Mouse (Mus musculus): ENCODE data around the gene Paip2b. TPM values are rescaled to one million over a fixed set of nuclear protein-coding genes. Genes with fewer than 3 reads are reported as not detected.
A peak's percentile ranks its signal among the peaks of the same experiment; 100 is the strongest.

Gene Paip2b
- total and polyA plus RNA-seq, 2 experiments from 2014 or later: 30.8 to 45.3 TPM

GRCm38 (mm10) chr6:83774126-83774525, 57.4 kb downstream of the Paip2b start:
- H3K36me3 ChIP-seq (ENCODE audit: insufficient read depth, low read length): peaks cover 24% of the 10 kb centered on the region; the same call in 1 of the 2 replicates
- no peaks in the 10 kb centered on the region for H3K27me3 ChIP-seq (ENCODE audit: insufficient read depth, low read length)
- no peak overlapping the region for H3K27ac ChIP-seq
- DNase-seq (ENCODE audit: low spot score) (no peak), ATAC-seq (no peak)
- no peak overlapping the region for H3K9ac ChIP-seq (replicated peaks; ENCODE audit: low read length)
- peak overlapping the region; percentile 92 for H3K4me3 ChIP-seq (ENCODE audit: low read length)
- WGBS: 63% methylated on average over 9 of the region's 9 CpGs
- no peak for TF ChIP-seq CTCF (IDR thresholded peaks at IDR 0.05; ENCODE audit: low read depth)
- H3K4me1 ChIP-seq (ENCODE audit: insufficient read depth, low read length): peaks cover 12% of the 10 kb centered on the region; the same call in 1 of the 2 replicates
- no peaks in the 10 kb centered on the region for H3K9me3 ChIP-seq (ENCODE audit: low read length)
- peak overlapping the region; percentile 67 for H3K4me2 ChIP-seq (ENCODE audit: low read depth, low read length)

GRCm38 (mm10) chr6:83768485-83768884, 63.1 kb downstream of the Paip2b start:
- H3K27me3 ChIP-seq (ENCODE audit: insufficient read depth, low read length): 0 out of 2 replicates have a peak, but pooled peaks cover 12% of the 10 kb centered on the region

GRCm38 (mm10) chr6:83766982-83767381, 64.6 kb downstream of the Paip2b start:
- TF ChIP-seq CTCF (IDR thresholded peaks at IDR 0.05; ENCODE audit: low read depth): no peak
- H3K4me1 ChIP-seq (ENCODE audit: insufficient read depth, low read length): no peaks in the 10 kb centered on the region
- no peak overlapping the region for H3K9ac ChIP-seq (replicated peaks; ENCODE audit: low read length)
- no peak overlapping the region for H3K4me2 ChIP-seq (ENCODE audit: low read depth, low read length)
- H3K27ac ChIP-seq: no peak overlapping the region
- ATAC-seq (no peak), DNase-seq (ENCODE audit: low spot score) (no peak)
- peaks cover 25% of the 10 kb centered on the region; the same call in 1 of the 2 replicates for H3K27me3 ChIP-seq (ENCODE audit: insufficient read depth, low read length)
- WGBS: 90% methylated on average over 3 of the region's 3 CpGs
- H3K9me3 ChIP-seq (ENCODE audit: low read length): no peaks in the 10 kb centered on the region
- peaks cover 28% of the 10 kb centered on the region; the same call in 1 of the 2 replicates for H3K36me3 ChIP-seq (ENCODE audit: insufficient read depth, low read length)
- no peak overlapping the region for H3K4me3 ChIP-seq (ENCODE audit: low read length)

More at GRCm38 (mm10) chr6:83768485-83768884, 63.1 kb downstream of the Paip2b start:
- no peak overlapping the region for H3K4me3 ChIP-seq (ENCODE audit: low read length)
- no peak for TF ChIP-seq CTCF (IDR thresholded peaks at IDR 0.05; ENCODE audit: low read depth)
- WGBS: 83% methylated on average over 5 of the region's 5 CpGs
- H3K27ac ChIP-seq: no peak overlapping the region
- H3K4me2 ChIP-seq (ENCODE audit: low read depth, low read length): no peak overlapping the region
- H3K36me3 ChIP-seq (ENCODE audit: insufficient read depth, low read length): peaks cover 30% of the 10 kb centered on the region; the same call in 1 of the 2 replicates
- ATAC-seq: no peak
- H3K9me3 ChIP-seq (ENCODE audit: low read length): no peaks in the 10 kb centered on the region
- DNase-seq (ENCODE audit: low spot score): no peak
- H3K9ac ChIP-seq (replicated peaks; ENCODE audit: low read length): no peak overlapping the region
- 0 out of 2 replicates have a peak, but pooled peaks cover under 1% of the 10 kb centered on the region for H3K4me1 ChIP-seq (ENCODE audit: insufficient read depth, low read length)

- peaks cover 44% of the 10 kb centered on the region for H3K27me3 ChIP-seq (ENCODE audit: insufficient read depth, low read length)
- peak overlapping the region; percentile 16 for H3K4me3 ChIP-seq (ENCODE audit: low read length)
- no peak overlapping the region for H3K27ac ChIP-seq
- peak; percentile 15 for DNase-seq (ENCODE audit: low spot score)
- ATAC-seq: 0 out of 2 replicates have a peak, but pooled peaks have one; percentile 33
- H3K4me2 ChIP-seq (ENCODE audit: low read depth, low read length): peak overlapping the region; percentile 46
- 4% methylated on average over 35 of the region's 35 CpGs for WGBS
- 0 out of 2 replicates have a peak, but pooled peaks cover 3% of the 10 kb centered on the region for H3K36me3 ChIP-seq (ENCODE audit: insufficient read depth, low read length)
- no peaks in the 10 kb centered on the region for H3K4me1 ChIP-seq (ENCODE audit: insufficient read depth, low read length)
- TF ChIP-seq CTCF (IDR thresholded peaks at IDR 0.05; ENCODE audit: low read depth): 0 out of 2 replicates have a peak, but pooled peaks have one; percentile 9
- no peak overlapping the region; the same call in 1 of the 2 replicates for H3K9ac ChIP-seq (replicated peaks; ENCODE audit: low read length)
- no peaks in the 10 kb centered on the region for H3K9me3 ChIP-seq (ENCODE audit: low read length)
Measured at GRCm38 (mm10) chr6:83762880-83763431, 68.6 kb downstream of the Paip2b start.

- no peak for ATAC-seq
- no peak for DNase-seq (ENCODE audit: low spot score)
- H3K27ac ChIP-seq: no peak within 1 kb of the TSS
- H3K36me3 ChIP-seq (ENCODE audit: insufficient read depth, low read length): 0 out of 2 replicates have a peak, but pooled peaks cover 3% of the 10 kb centered on the region
- no peak within 1 kb of the TSS; the same call in 1 of the 2 replicates for H3K9ac ChIP-seq (replicated peaks; ENCODE audit: low read length)
- no peak for TF ChIP-seq CTCF (IDR thresholded peaks at IDR 0.05; ENCODE audit: low read depth)
- H3K27me3 ChIP-seq (ENCODE audit: insufficient read depth, low read length): peaks cover 48% of the 10 kb centered on the region
- H3K9me3 ChIP-seq (ENCODE audit: low read length): no peaks in the 10 kb centered on the region
- 31% methylated on average over 6 of the region's 6 CpGs for WGBS
- no peaks in the 10 kb centered on the region for H3K4me1 ChIP-seq (ENCODE audit: insufficient read depth, low read length)
- peak within 1 kb of the TSS; percentile 16 for H3K4me3 ChIP-seq (ENCODE audit: low read length)
- H3K4me2 ChIP-seq (ENCODE audit: low read depth, low read length): peak within 1 kb of the TSS; percentile 46
Measured at GRCm38 (mm10) chr6:83762344-83762743, 69.2 kb downstream of the Paip2b start, which contains the start of gene Ankrd53. Gene Ankrd53, plus strand, starts transcription at chr6:83762644.

GRCm38 (mm10) chr6:83756051-83756450, 75.5 kb downstream of the Paip2b start:
- peaks cover 25% of the 10 kb centered on the region for H3K27me3 ChIP-seq (ENCODE audit: insufficient read depth, low read length)
- ATAC-seq: no peak
- WGBS: 73% methylated on average over 9 of the region's 9 CpGs

More at GRCm38 (mm10) chr6:83756051-83756450, 75.5 kb downstream of the Paip2b start:
- H3K4me3 ChIP-seq (ENCODE audit: low read length): no peak overlapping the region
- DNase-seq (ENCODE audit: low spot score): no peak
- H3K9me3 ChIP-seq (ENCODE audit: low read length): no peaks in the 10 kb centered on the region
- TF ChIP-seq CTCF (IDR thresholded peaks at IDR 0.05; ENCODE audit: low read depth): no peak
- H3K36me3 ChIP-seq (ENCODE audit: insufficient read depth, low read length): no peaks in the 10 kb centered on the region
- H3K4me1 ChIP-seq (ENCODE audit: insufficient read depth, low read length): no peaks in the 10 kb centered on the region
- H3K27ac ChIP-seq: no peak overlapping the region
- no peak overlapping the region for H3K4me2 ChIP-seq (ENCODE audit: low read depth, low read length)
- H3K9ac ChIP-seq (replicated peaks; ENCODE audit: low read length): no peak overlapping the region

Other genes starting within 250 kb of the Paip2b start
- 0.05 and 0.11 TPM in 2 replicates for gene Clec4f, start 175.6 kb downstream of the Paip2b start, total RNA-seq (2014; rRNA removed)
- gene Clec4f, start 175.6 kb downstream of the Paip2b start, polyA plus RNA-seq (2015; fragmentation: Nextera tagmentation; extraction: Ambion mirVana): 0.09 TPM in 1 of 2 replicates, not detected in the other
- not detected in 2 replicates for gene Cd207, start 153.9 kb downstream of the Paip2b start, total RNA-seq (2014; rRNA removed)
- gene Cd207, start 153.9 kb downstream of the Paip2b start, polyA plus RNA-seq (2015; fragmentation: Nextera tagmentation; extraction: Ambion mirVana): not detected in 2 replicates
- gene Vax2, start 120.5 kb downstream of the Paip2b start, total RNA-seq (2014; rRNA removed): not detected in 2 replicates
- gene Vax2, start 120.5 kb downstream of the Paip2b start, polyA plus RNA-seq (2015; fragmentation: Nextera tagmentation; extraction: Ambion mirVana): not detected in 2 replicates
- not detected in 2 replicates for gene Atp6v1b1, start 88.8 kb downstream of the Paip2b start, total RNA-seq (2014; rRNA removed)
- not detected in 2 replicates for gene Atp6v1b1, start 88.8 kb downstream of the Paip2b start, polyA plus RNA-seq (2015; fragmentation: Nextera tagmentation; extraction: Ambion mirVana)
- not detected in 2 replicates for gene Ankrd53, start 69.1 kb downstream of the Paip2b start, total RNA-seq (2014; rRNA removed)
- 0.10 TPM in 1 of 2 replicates, not detected in the other for gene Ankrd53, start 69.1 kb downstream of the Paip2b start, polyA plus RNA-seq (2015; fragmentation: Nextera tagmentation; extraction: Ambion mirVana)
- gene Tex261, start 55.9 kb downstream of the Paip2b start, total RNA-seq (2014; rRNA removed): 44.5 and 56.6 TPM in 2 replicates
- 78.3 and 81.1 TPM in 2 replicates for gene Tex261, start 55.9 kb downstream of the Paip2b start, polyA plus RNA-seq (2015; fragmentation: Nextera tagmentation; extraction: Ambion mirVana)
- gene Nagk, start 36.8 kb downstream of the Paip2b start, total RNA-seq (2014; rRNA removed): 58.1 and 70.0 TPM in 2 replicates
- 92.0 and 103 TPM in 2 replicates for gene Nagk, start 36.8 kb downstream of the Paip2b start, polyA plus RNA-seq (2015; fragmentation: Nextera tagmentation; extraction: Ambion mirVana)
- 78.9 and 91.2 TPM in 2 replicates for gene Zfp638, start 35.4 kb upstream of the Paip2b start, total RNA-seq (2014; rRNA removed)
- gene Zfp638, start 35.4 kb upstream of the Paip2b start, polyA plus RNA-seq (2015; fragmentation: Nextera tagmentation; extraction: Ambion mirVana): 55.2 and 57.8 TPM in 2 replicates
- 1.9 and 2.4 TPM in 2 replicates for gene Dysf, start 176.8 kb upstream of the Paip2b start, total RNA-seq (2014; rRNA removed)
- 1.6 and 2.0 TPM in 2 replicates for gene Dysf, start 176.8 kb upstream of the Paip2b start, polyA plus RNA-seq (2015; fragmentation: Nextera tagmentation; extraction: Ambion mirVana)